Mouse (Mus musculus): ENCODE measurements at regions not wholly inside any gene's neighbourhood (a gene's known extent, or its start where the extent isn't known, plus 50 kb on each side); places are given as distances from the start of the nearest gene placed in this dataset.

GRCm38 (mm10) chr13:83883821-83884220 lies 338.3 kb upstream of the Tmem161b start:
- TF ChIP-seq CTCF (IDR thresholded peaks at IDR 0.05; ENCODE audit: low read depth) (no peak), EP300 (IDR thresholded peaks at IDR 0.05; ENCODE audit: low read depth) (no peak)

Data from liver, embryonic 14.5 days (tissue).